Mouse (Mus musculus) MEL (cell line): ENCODE results near the gene Atxn2.
A peak's percentile ranks its signal among the peaks of the same experiment; 100 is the strongest.

Experiments
- CTCF ChIP-seq, 3 experiments: IDR thresholded peaks in 2 of 3; conservative IDR thresholded peaks in 1 of 3; 2 replicates each; pipeline ENCODE4 v1.5.1; 2011 to 2012; ENCODE audit warnings: low read length in 3 of 3, low read depth in 2 of 3, mild to moderate bottlenecking in 2 of 3, improper control_type of control experiment in 1 of 3, inconsistent platforms in 1 of 3, mixed read lengths in 1 of 3, moderate library complexity in 1 of 3; ENCODE audit not compliant: control insufficient read depth in 1 of 3, insufficient read depth in 1 of 3, poor library complexity in 1 of 3, severe bottlenecking in 1 of 3
- E2F4 ChIP-seq: IDR thresholded peaks from 2 replicates; pipeline ENCODE4 v1.6.1; 2011; ENCODE audit warnings: low read depth, low read length, improper control_type of control experiment, borderline replicate concordance
- ETS1 ChIP-seq: IDR thresholded peaks from 2 replicates; pipeline ENCODE4 v1.6.1; 2012; ENCODE audit warnings: low read depth, mild to moderate bottlenecking, inconsistent platforms, low read length, improper control_type of control experiment, moderate library complexity
- GATA1 ChIP-seq: IDR thresholded peaks from 2 replicates; pipeline ENCODE4 v1.6.1; 2011; ENCODE audit warnings: low read depth, low read length, improper control_type of control experiment
- KAT2A ChIP-seq: conservative IDR thresholded peaks from 2 replicates; pipeline ENCODE4 v1.6.1; 2012; ENCODE audit warnings: low read depth, low read length, improper control_type of control experiment, inconsistent platforms
- MAFK ChIP-seq: IDR thresholded peaks from 2 replicates; pipeline ENCODE4 v1.6.1; 2011; ENCODE audit warnings: low read depth, mild to moderate bottlenecking, low read length, improper control_type of control experiment, borderline replicate concordance
- MAX ChIP-seq: IDR thresholded peaks from 2 replicates; pipeline ENCODE4 v1.6.1; 2011; ENCODE audit warnings: low read length, improper control_type of control experiment
- MEF2A ChIP-seq: IDR thresholded peaks from 2 replicates; pipeline ENCODE4 v1.6.1; 2014; ENCODE audit warnings: low read depth, mild to moderate bottlenecking, inconsistent platforms, low read length, improper control_type of control experiment; ENCODE audit not compliant: poor library complexity, insufficient replicate concordance, severe bottlenecking; ENCODE audit errors: extremely low read depth
- MYC ChIP-seq: IDR thresholded peaks from 2 replicates; pipeline ENCODE4 v1.6.1; 2011; ENCODE audit warnings: low read depth, mild to moderate bottlenecking, low read length, improper control_type of control experiment, moderate library complexity
- POLR2A ChIP-seq, 2 experiments: IDR thresholded peaks; 2 replicates each; pipeline ENCODE4 v1.6.1; 2011 to 2012; ENCODE audit warnings: low read length in 2 of 2, mild to moderate bottlenecking in 2 of 2, control low read depth in 1 of 2, improper control_type of control experiment in 1 of 2, low read depth in 1 of 2, moderate library complexity in 1 of 2; ENCODE audit not compliant: control insufficient read depth in 1 of 2, insufficient read depth in 1 of 2, poor library complexity in 1 of 2
- POLR2AphosphoS2 ChIP-seq: IDR thresholded peaks from 2 replicates; pipeline ENCODE4 v1.6.1; 2011; ENCODE audit warnings: low read length, improper control_type of control experiment
- RCOR1 ChIP-seq: IDR thresholded peaks from 2 replicates; pipeline ENCODE4 v1.6.1; 2012; ENCODE audit warnings: low read depth, mild to moderate bottlenecking, inconsistent platforms, low read length, improper control_type of control experiment
- TAL1 ChIP-seq: IDR thresholded peaks from 2 replicates; pipeline ENCODE4 v1.6.1; 2012; ENCODE audit warnings: mild to moderate bottlenecking, inconsistent platforms, low read length, moderate library complexity, mixed read lengths
- ZMIZ1 ChIP-seq: IDR thresholded peaks from 2 replicates; pipeline ENCODE4 v1.6.1; 2012; ENCODE audit warnings: low read depth, mild to moderate bottlenecking, inconsistent platforms, low read length, improper control_type of control experiment, moderate library complexity

DNA sequence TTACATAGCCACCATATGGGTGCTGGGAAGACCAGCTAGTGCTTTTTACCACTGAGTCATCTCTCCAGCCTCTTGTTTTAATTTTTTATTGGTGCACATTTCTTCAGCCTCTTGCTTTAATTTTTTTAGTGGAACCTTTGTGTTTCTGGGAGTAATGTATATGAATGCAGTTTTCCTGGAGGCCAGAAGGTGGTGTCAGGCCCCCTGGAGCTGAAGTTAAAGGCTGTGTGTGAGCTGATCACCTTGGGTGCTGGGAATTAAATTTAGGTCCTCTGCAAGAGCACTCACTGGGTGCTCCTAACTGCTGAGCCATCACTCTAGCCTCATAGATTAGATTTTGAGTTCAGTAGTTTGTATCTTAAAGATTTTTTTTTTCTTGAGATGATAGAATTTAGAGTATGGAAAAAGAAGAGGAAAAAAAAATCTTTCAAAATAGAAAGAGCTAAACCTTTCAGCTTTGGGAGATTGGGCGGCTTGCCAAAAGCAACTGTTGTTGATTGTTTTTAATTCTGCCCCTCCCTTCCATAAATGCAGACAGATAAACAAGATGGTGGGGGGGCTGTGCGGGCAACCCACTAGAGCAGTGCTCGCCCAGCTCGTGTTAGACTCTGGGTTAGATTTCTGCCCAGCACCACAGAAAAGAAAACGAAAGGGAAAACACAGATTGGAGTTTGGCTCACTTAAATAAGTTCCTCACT, 9.9 kb downstream of the Atxn2 start:
- TF ChIP-seq ZMIZ1 (no peak), POLR2A (IDR thresholded peaks at IDR 0.05; ENCODE audit: control insufficient read depth in 1 of 2, insufficient read depth in 1 of 2, low read depth in 1 of 2, low read length in 2 of 2, poor library complexity in 1 of 2) (no peak), CTCF (IDR thresholded peaks at IDR 0.05 in 2 of 3, conservative IDR thresholded peaks at IDR 0.05 in 1 of 3; ENCODE audit: control insufficient read depth in 1 of 3, insufficient read depth in 1 of 3, low read depth in 2 of 3, low read length in 3 of 3, poor library complexity in 1 of 3, severe bottlenecking in 1 of 3) (peak; percentile 31 to 58 (median 48); a peak in 5 of 6 replicates), E2F4 (no peak), ETS1 (no peak), GATA1 (no peak), KAT2A (no peak), MYC (no peak), MEF2A (no peak), RCOR1 (no peak), POLR2AphosphoS2 (no peak), TAL1 (no peak), MAX (no peak), MAFK (no peak)
